Comparison of ENCODE assay signal across 18 mouse cellular contexts in the genomic region with DNA sequence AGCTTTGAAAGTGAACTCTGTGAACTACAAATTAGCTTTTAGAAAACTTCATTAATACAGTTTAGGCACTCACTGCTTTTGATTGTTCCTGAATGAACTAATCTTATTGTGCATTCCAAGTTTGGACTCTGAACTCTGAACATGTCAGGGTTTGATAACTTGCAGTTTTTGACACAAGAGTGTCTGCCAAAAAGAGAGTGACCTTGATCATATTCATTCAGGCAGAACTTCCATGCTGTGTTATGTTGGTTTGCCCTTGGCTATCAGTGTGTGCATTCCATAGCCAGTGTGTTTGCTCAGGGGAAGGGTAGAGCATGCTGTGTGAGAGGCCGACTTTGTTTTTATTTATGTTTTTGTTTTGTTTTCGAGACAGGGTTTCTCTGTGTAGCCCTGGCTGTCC.
DNase-seq lines count a peak whose midpoint lies in the region; ATAC-seq lines count a peak whose summit lies in the region.
"Had no signal": no experiment of that assay in that cellular context is flagged by ENCODE, and none has a peak within 500 bp of the region (broad histone marks: within the 10 kb centered on the region; RNA-seq: fewer than 3 reads in every experiment).

No protein-coding gene starts in this region.

- ATAC-seq in kidney, embryonic 15.5 days (replicated peaks; ENCODE audit: low FRiP score) = no peak
- ATAC-seq: intestine, embryonic 15.5 days; midbrain, embryonic 15.5 days had no signal

- WGBS in kidney, embryonic 15.5 days = 68% methylated on average over 2 of the region's 2 CpGs

- no peaks in the 10 kb centered on the region for H3K27me3 ChIP-seq in kidney, embryonic 15.5 days
- H3K27me3 ChIP-seq: CH12.LX; forebrain, embryonic 12.5 days; heart, embryonic 13.5 days; hindbrain, embryonic 12.5 days; intestine, embryonic 15.5 days; liver, embryonic 13.5 days; midbrain, embryonic 15.5 days had no signal

- H3K9me3 ChIP-seq in kidney, embryonic 15.5 days (replicated peaks) = no peaks in the 10 kb centered on the region
- H3K9me3 ChIP-seq: forebrain, embryonic 12.5 days; heart, embryonic 13.5 days; hindbrain, embryonic 12.5 days; intestine, embryonic 15.5 days; liver, embryonic 13.5 days; midbrain, embryonic 15.5 days had no signal

- H3K9ac ChIP-seq in kidney, embryonic 15.5 days = no peak overlapping the region
- H3K9ac ChIP-seq: forebrain, embryonic 12.5 days; heart, embryonic 13.5 days; hindbrain, embryonic 12.5 days; intestine, embryonic 15.5 days; liver, embryonic 13.5 days; midbrain, embryonic 15.5 days had no signal

- no peaks in the 10 kb centered on the region for H3K36me3 ChIP-seq in kidney, embryonic 15.5 days
- H3K36me3 ChIP-seq: forebrain, embryonic 12.5 days; heart, embryonic 13.5 days; hindbrain, embryonic 12.5 days; intestine, embryonic 15.5 days; liver, embryonic 13.5 days; midbrain, embryonic 15.5 days had no signal

- H3K27ac ChIP-seq in kidney, embryonic 15.5 days = no peak overlapping the region
- H3K27ac ChIP-seq: forebrain, embryonic 12.5 days; heart, embryonic 13.5 days; hindbrain, embryonic 12.5 days; intestine, embryonic 15.5 days; left cerebral cortex, adult 2 months; liver, embryonic 13.5 days; midbrain, embryonic 15.5 days had no signal

- H3K4me3 ChIP-seq in kidney, embryonic 15.5 days (replicated peaks) = no peak overlapping the region
- H3K4me3 ChIP-seq: forebrain, embryonic 12.5 days; heart, embryonic 13.5 days; hindbrain, embryonic 12.5 days; intestine, embryonic 15.5 days; left cerebral cortex, adult 2 months; liver, embryonic 13.5 days; midbrain, embryonic 15.5 days had no signal

- no peak overlapping the region for H3K4me2 ChIP-seq in kidney, embryonic 15.5 days
- H3K4me2 ChIP-seq: forebrain, embryonic 12.5 days; heart, embryonic 13.5 days; hindbrain, embryonic 12.5 days; intestine, embryonic 15.5 days; liver, embryonic 13.5 days; midbrain, embryonic 15.5 days had no signal

- DNase-seq in adrenal gland, postnatal 36 days = peak; percentile 2
- no peak for DNase-seq in adrenal gland, postnatal 14 days
- peak; percentile 36 for DNase-seq in kidney, adult 11 months
- peak; percentile 5 for DNase-seq in ovary, postnatal 36 days (ENCODE audit: low spot score)
- DNase-seq in ovary, postnatal 14 days (ENCODE audit: low spot score) = no peak
- no peak for DNase-seq in urinary bladder, postnatal 4 days (ENCODE audit: low spot score in 2 of 2)
- DNase-seq: cerebellum, postnatal 25 days; liver, embryonic 13.5 days; right cerebral cortex, postnatal 4 days; thymus, postnatal 14 days had no signal

- H3K4me1 ChIP-seq in kidney, embryonic 15.5 days = no peaks in the 10 kb centered on the region
- H3K4me1 ChIP-seq: forebrain, embryonic 12.5 days; heart, embryonic 13.5 days; hindbrain, embryonic 12.5 days; intestine, embryonic 15.5 days; liver, embryonic 13.5 days; midbrain, embryonic 15.5 days had no signal

Comparison
In these comparisons a context has a peak if more than half of its experiments do, and no peak if none do; other contexts are left out.
1. DNase-seq: peak in adrenal gland, postnatal 36 days (2 of 2), kidney, adult 11 months (single experiment) and ovary, postnatal 36 days (single experiment); none in adrenal gland, postnatal 14 days (single experiment), ovary, postnatal 14 days (single experiment) and urinary bladder, postnatal 4 days (0 of 2).